Mouse (Mus musculus): ENCODE results near the gene Gm12355. TPM values are rescaled to one million over a fixed set of nuclear protein-coding genes. Genes with fewer than 3 reads are reported as not detected.
A peak's percentile ranks its signal among the peaks of the same experiment; 100 is the strongest.

Gene Gm12355
- total and polyA plus RNA-seq, 3 experiments = 2.0 to 24.2 (median 3.0) TPM

GRCm38 (mm10) chr11:98586892-98587563, 38.4 kb downstream of the Gm12355 start, which contains the start of gene Ormdl3:
Ormdl3 (minus strand) TSS chr11:98587368.
- peaks cover 19 to 32% of the 10 kb centered on the region in 2 experiments for H3K36me3 ChIP-seq (replicated peaks in 1 of 2; ENCODE audit: control insufficient read depth in 1 of 2, insufficient read depth in 1 of 2, low read length in 1 of 2)
- peaks cover 21 to 43% of the 10 kb centered on the region in 2 experiments for H3K4me1 ChIP-seq (ENCODE audit: control insufficient read depth in 1 of 2, insufficient read depth in 2 of 2)
- H3K4me2 ChIP-seq (ENCODE audit: insufficient read depth, low read depth, poor library complexity, severe bottlenecking) = peak within 1 kb of the TSS; percentile 72
- dilution Hi-C loops (cut with MboI; ENCODE audit: extremely low pct_ligation_motif_present, extremely low pct_unique_long_range_greater_than_20kb, low sequenced_read_pairs) = no loop called here
- peak within 1 kb of the TSS; percentile 71 to 95 (median 77) for H3K4me3 ChIP-seq (replicated peaks in 1 of 3; ENCODE audit: low read depth in 2 of 3, low read length in 2 of 3, poor library complexity in 1 of 3)
- TF ChIP-seq TCF12 (IDR thresholded peaks at IDR 0.05; ENCODE audit: low read depth, low read length) (peak; percentile 87), MEF2A (IDR thresholded peaks at IDR 0.05; ENCODE audit: borderline replicate concordance, low read depth, low read length) (peak; percentile 79; the same call in 1 of the 2 replicates), GABPA (IDR thresholded peaks at IDR 0.05; ENCODE audit: insufficient replicate concordance, low read depth, low read length) (peak; percentile 94; the same call in 1 of the 2 replicates), MAZ (IDR thresholded peaks at IDR 0.05; ENCODE audit: low read depth, low read length) (no peak; the same call in none of the 2 replicates), POLR2A (IDR thresholded peaks at IDR 0.05; ENCODE audit: low read depth, low read length) (peak; percentile 88), NELFE (IDR thresholded peaks at IDR 0.05; ENCODE audit: low read depth, low read length) (peak; percentile 78), SIN3A (IDR thresholded peaks at IDR 0.05; ENCODE audit: low read length) (peak; percentile 99), MXI1 (IDR thresholded peaks at IDR 0.05; ENCODE audit: low read depth, low read length) (peak; percentile 93), TBP (conservative IDR thresholded peaks at IDR 0.05; ENCODE audit: low read depth, low read length) (peak; percentile 75), NRF1 (IDR thresholded peaks at IDR 0.05; ENCODE audit: low read depth, low read length) (no peak; the same call in 1 of the 2 replicates), MYC (IDR thresholded peaks at IDR 0.05; ENCODE audit: low read depth, low read length) (peak; percentile 29; the same call in 1 of the 2 replicates), RCOR1 (conservative IDR thresholded peaks at IDR 0.05; ENCODE audit: low read depth, low read length) (peak; percentile 45; the same call in 1 of the 2 replicates), SMC3 (IDR thresholded peaks at IDR 0.05; ENCODE audit: low read depth, low read length) (0 out of 2 replicates have a peak, but pooled peaks have one; percentile 3), CTCF (conservative IDR thresholded peaks at IDR 0.05 in 1 of 2, IDR thresholded peaks at IDR 0.05 in 1 of 2; ENCODE audit: low read depth in 2 of 2, low read length in 2 of 2) (no peak), HCFC1 (IDR thresholded peaks at IDR 0.05; ENCODE audit: low read depth, low read length) (peak; percentile 100), PAX5 (IDR thresholded peaks at IDR 0.05; ENCODE audit: low read length) (no peak), UBTF (IDR thresholded peaks at IDR 0.05; ENCODE audit: low read depth, low read length) (no peak), ZC3H11A (IDR thresholded peaks at IDR 0.05; ENCODE audit: low read depth, low read length) (no peak), POLR2AphosphoS2 (IDR thresholded peaks at IDR 0.05; ENCODE audit: low read depth, low read length) (peak; percentile 74; the same call in 1 of the 2 replicates), JUN (IDR thresholded peaks at IDR 0.05; ENCODE audit: insufficient read depth, low read depth, low read length) (no peak), BHLHE40 (IDR thresholded peaks at IDR 0.05; ENCODE audit: low read depth, low read length) (peak; percentile 57), ETS1 (conservative IDR thresholded peaks at IDR 0.05; ENCODE audit: low read depth, low read length) (peak; percentile 32), ZKSCAN1 (IDR thresholded peaks at IDR 0.05; ENCODE audit: borderline replicate concordance, low read depth, low read length) (no peak; the same call in 1 of the 2 replicates), IRF4 (IDR thresholded peaks at IDR 0.05; ENCODE audit: low read depth, low read length) (peak; percentile 62), RAD21 (IDR thresholded peaks at IDR 0.05; ENCODE audit: low read depth, low read length) (no peak), ELF1 (IDR thresholded peaks at IDR 0.05; ENCODE audit: low read depth, low read length) (peak; percentile 77), KAT2A (IDR thresholded peaks at IDR 0.05; ENCODE audit: insufficient replicate concordance, low read length) (peak; percentile 99), JUND (conservative IDR thresholded peaks at IDR 0.05; ENCODE audit: low read depth, low read length) (no peak), CHD2 (IDR thresholded peaks at IDR 0.05; ENCODE audit: low read length) (peak; percentile 84), CHD1 (IDR thresholded peaks at IDR 0.05; ENCODE audit: low read depth, low read length) (peak; percentile 16; the same call in 1 of the 2 replicates), MAX (IDR thresholded peaks at IDR 0.05; ENCODE audit: low read length) (peak; percentile 44), ZNF384 (IDR thresholded peaks at IDR 0.05; ENCODE audit: low read depth, low read length) (no peak), USF1 (IDR thresholded peaks at IDR 0.05; ENCODE audit: low read depth, low read length) (peak; percentile 48), E2F4 (IDR thresholded peaks at IDR 0.05; ENCODE audit: insufficient replicate concordance, low read depth, low read length) (no peak), ZMIZ1 (IDR thresholded peaks at IDR 0.05; ENCODE audit: low read depth, low read length) (peak; percentile 80; the same call in 1 of the 2 replicates), EP300 (IDR thresholded peaks at IDR 0.05; ENCODE audit: low read length) (peak; percentile 27; the same call in 1 of the 2 replicates), MAFK (IDR thresholded peaks at IDR 0.05; ENCODE audit: insufficient replicate concordance, low read length) (no peak), USF2 (conservative IDR thresholded peaks at IDR 0.05; ENCODE audit: low read depth, low read length) (no peak; the same call in 1 of the 2 replicates)
- peaks cover 17% of the 10 kb centered on the region for H3K79me2 ChIP-seq (replicated peaks; ENCODE audit: control insufficient read depth, extremely low read depth, insufficient read depth, poor library complexity, severe bottlenecking)
- H3K9me3 ChIP-seq (replicated peaks; ENCODE audit: low read length) = no peaks in the 10 kb centered on the region
- in situ Hi-C loops (cut with MboI; ENCODE audit: low pct_ligation_motif_present, low pct_unique_long_range_greater_than_20kb, low sequenced_read_pairs) = loop anchor here (5.0 kb wide), 1 partner anchor 35 kb away; the partner anchor contains the start of gene Zpbp2
- H3K9ac ChIP-seq (ENCODE audit: insufficient read depth, low read depth) = peak within 1 kb of the TSS; percentile 71
- DNase-seq (ENCODE audit: extremely low read depth) = peak; percentile 100
- peaks cover 22% of the 10 kb centered on the region for H3K27me3 ChIP-seq (replicated peaks)
- H3K27ac ChIP-seq (ENCODE audit: insufficient read depth, low read depth) = peak within 1 kb of the TSS; percentile 35

All from CH12.LX (cell line).